Mouse (Mus musculus) stomach, embryonic 15.5 days (tissue): ENCODE results near the gene Erp44. TPM values are rescaled to one million over a fixed set of nuclear protein-coding genes. Genes with fewer than 3 reads are reported as not detected.
A peak's percentile ranks its signal among the peaks of the same experiment; 100 is the strongest.

Experiments
- ATAC-seq: fragments of 200-750 bp; cut with Nextera tagmentation; 2 replicates; pipeline ENCODE4 v1.8.0; 2017; ENCODE audit warnings: low read depth, moderate number of reproducible peaks, moderate TSS enrichment; ENCODE audit not compliant: insufficient read depth, low FRiP score
- H3K27ac ChIP-seq: fragments of 300-500 bp; sonication (generic); 2 replicates; pipeline ENCODE4 v1.5.1; 2015; ENCODE audit warnings: mild to moderate bottlenecking, inconsistent platforms
- H3K27me3 ChIP-seq: fragments of 300-500 bp; sonication (generic); replicated peaks from 2 replicates; pipeline ENCODE4 v1.6.1; 2015; ENCODE audit warnings: inconsistent platforms
- H3K36me3 ChIP-seq: fragments of 300-500 bp; sonication (generic); 2 replicates; pipeline ENCODE4 v1.6.1; 2015; ENCODE audit warnings: inconsistent platforms
- H3K4me1 ChIP-seq: fragments of 300-500 bp; sonication (generic); 2 replicates; pipeline ENCODE4 v1.6.1; 2015; ENCODE audit warnings: inconsistent platforms
- H3K4me2 ChIP-seq: fragments of 300-500 bp; sonication (generic); 2 replicates; pipeline ENCODE4 v1.6.1; 2015; ENCODE audit warnings: mild to moderate bottlenecking, inconsistent platforms
- H3K4me3 ChIP-seq: fragments of 300-500 bp; sonication (generic); replicated peaks from 2 replicates; pipeline ENCODE4 v1.5.1; 2015; ENCODE audit warnings: inconsistent platforms
- H3K9ac ChIP-seq: fragments of 300-500 bp; sonication (generic); 2 replicates; pipeline ENCODE4 v1.6.1; 2015; ENCODE audit warnings: inconsistent platforms
- H3K9me3 ChIP-seq: fragments of 300-500 bp; sonication (generic); 2 replicates; pipeline ENCODE4 v1.6.1; 2016; ENCODE audit warnings: inconsistent platforms
- WGBS: fragments of 180-500 bp; shearing (Covaris S2); methylation state at CpG from one replicate; pipeline ENCODE4 v1.1.7; 2015; 5-methylcytosine and 5-hydroxymethylcytosine counted together
- polyA plus RNA-seq: library from polyadenylated mRNA; unstranded; fragments of >200 nt; fragmentation: Nextera tagmentation; extraction: Ambion mirVana; gene quantifications from 2 replicates; pipeline ENCODE4 v1.2.1, GENCODE M21; 2015

The Erp44 gene
- polyA plus RNA-seq, 1 experiment from 2014 or later: 104 TPM

DNA sequence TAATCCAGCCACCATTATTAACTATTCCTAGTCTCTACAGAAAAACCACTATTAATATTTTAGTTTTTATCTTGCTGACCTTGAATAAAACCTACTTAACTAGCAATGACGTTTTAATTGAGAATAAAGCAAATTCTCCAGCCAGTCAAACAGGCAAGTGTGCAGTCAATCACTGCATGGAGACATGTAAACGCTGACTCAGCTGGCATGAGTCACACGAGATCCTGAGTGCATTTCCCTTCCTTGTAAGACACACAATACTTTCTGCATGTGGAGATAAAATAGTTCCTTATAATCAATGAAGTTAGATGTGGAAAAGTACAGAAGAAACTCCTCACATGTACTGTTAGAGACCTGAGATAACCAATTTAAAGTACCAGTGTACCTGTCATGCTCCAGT is 53.8 kb downstream of the Erp44 start:
- ATAC-seq: no peak
- WGBS: 20% methylated on average over 3 of the region's 3 CpGs
- no peak overlapping the region for H3K4me3 ChIP-seq
- no peaks in the 10 kb centered on the region for H3K4me1 ChIP-seq
- no peak overlapping the region for H3K4me2 ChIP-seq
- H3K9me3 ChIP-seq: no peaks in the 10 kb centered on the region
- H3K27ac ChIP-seq: 0 out of 2 replicates have a peak overlapping the region, but pooled peaks have one; percentile 21
- no peaks in the 10 kb centered on the region for H3K27me3 ChIP-seq
- no peaks in the 10 kb centered on the region for H3K36me3 ChIP-seq
- no peak overlapping the region for H3K9ac ChIP-seq

GRCm38 (mm10) chr4:48225173-48225572 is 54.2 kb downstream of the Erp44 start:
- Histone ChIP-seq H3K4me1 (no peaks in the 10 kb centered on the region), H3K4me2 (no peak overlapping the region), H3K4me3 (no peak overlapping the region), H3K27ac (no peak overlapping the region), H3K9ac (no peak overlapping the region), H3K27me3 (no peaks in the 10 kb centered on the region), H3K36me3 (no peaks in the 10 kb centered on the region), H3K9me3 (no peaks in the 10 kb centered on the region)
- WGBS: 31% methylated on average over 2 of the region's 2 CpGs
- peak; percentile 68; the same call in 1 of the 2 replicates for ATAC-seq

DNA sequence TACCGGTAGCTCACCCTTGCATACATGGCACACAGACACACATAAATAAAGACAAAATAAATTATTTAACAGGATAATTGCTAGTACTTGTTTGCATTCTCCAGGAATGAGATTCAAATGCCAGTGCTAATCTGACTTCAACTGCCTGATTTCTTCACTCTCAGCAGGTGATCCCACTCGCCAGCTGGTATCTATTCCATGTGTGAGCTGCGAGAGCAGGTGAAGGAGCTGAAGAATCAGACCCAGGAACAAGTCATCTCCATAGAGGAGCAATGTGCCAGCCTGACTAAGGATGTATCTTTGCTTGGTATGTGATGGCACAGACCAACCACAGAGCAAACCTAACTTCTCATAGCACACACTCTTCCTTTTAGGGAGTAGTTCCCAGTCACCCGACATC is 75.8 kb downstream of the Erp44 start:
- WGBS: 90% methylated on average over 4 of the region's 4 CpGs
- Histone ChIP-seq H3K36me3 (0 out of 2 replicates have a peak, but pooled peaks cover 3% of the 10 kb centered on the region), H3K27ac (no peak overlapping the region), H3K9me3 (no peaks in the 10 kb centered on the region), H3K9ac (no peak overlapping the region), H3K4me1 (no peaks in the 10 kb centered on the region), H3K4me3 (no peak overlapping the region), H3K27me3 (no peaks in the 10 kb centered on the region), H3K4me2 (no peak overlapping the region)
- no peak for ATAC-seq

DNA sequence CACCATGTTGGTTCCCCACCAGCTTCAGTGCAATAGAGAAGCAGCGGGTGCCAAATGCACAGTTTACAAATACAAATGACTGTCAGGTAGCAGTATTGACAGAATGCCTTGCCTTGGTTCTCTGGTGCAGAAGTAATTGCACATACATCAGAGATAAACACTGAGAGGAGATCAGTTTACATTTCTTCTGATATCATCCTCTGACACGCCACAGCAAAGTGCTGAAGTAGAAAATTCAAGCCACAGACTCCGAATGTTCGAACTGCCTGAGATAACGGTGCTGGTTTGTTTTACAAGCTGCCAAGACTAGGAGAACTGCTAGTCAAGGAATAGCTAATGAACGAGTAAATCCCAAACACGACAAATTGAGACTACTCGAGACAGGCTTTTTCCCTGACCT is 80.9 kb downstream of the Erp44 start:
- H3K4me1 ChIP-seq: no peaks in the 10 kb centered on the region
- no peak overlapping the region for H3K4me2 ChIP-seq
- WGBS: 64% methylated on average over 8 of the region's 8 CpGs
- no peak overlapping the region for H3K27ac ChIP-seq
- H3K9me3 ChIP-seq: no peaks in the 10 kb centered on the region
- ATAC-seq: no peak
- no peaks in the 10 kb centered on the region for H3K27me3 ChIP-seq
- no peaks in the 10 kb centered on the region for H3K36me3 ChIP-seq
- no peak overlapping the region for H3K4me3 ChIP-seq
- H3K9ac ChIP-seq: no peak overlapping the region

DNA sequence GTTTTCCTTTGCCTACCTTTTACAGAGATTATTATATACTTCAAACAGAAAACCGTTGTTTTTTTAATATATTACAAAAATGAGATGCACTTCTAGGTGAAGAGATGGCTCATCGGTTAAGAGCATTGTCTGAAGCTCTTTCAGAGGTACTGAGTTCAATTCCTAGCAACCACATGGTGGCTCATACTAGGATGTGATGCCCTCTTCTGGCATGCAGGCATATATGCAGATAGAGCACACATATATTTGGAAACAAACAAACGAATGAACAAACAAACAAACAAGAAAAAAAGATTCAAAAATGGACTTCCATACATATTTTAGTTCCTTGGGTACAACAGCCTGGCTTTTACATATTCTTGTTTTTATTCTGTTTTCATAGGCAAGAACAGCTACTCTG is 81.4 kb downstream of the Erp44 start:
- 78% methylated on average over 3 of the region's 3 CpGs for WGBS
- Histone ChIP-seq H3K9me3 (no peaks in the 10 kb centered on the region), H3K4me3 (no peak overlapping the region), H3K4me1 (no peaks in the 10 kb centered on the region), H3K9ac (no peak overlapping the region), H3K27ac (no peak overlapping the region), H3K27me3 (no peaks in the 10 kb centered on the region), H3K36me3 (no peaks in the 10 kb centered on the region), H3K4me2 (no peak overlapping the region)
- no peak for ATAC-seq

- no peaks in the 10 kb centered on the region for H3K9me3 ChIP-seq
- no peak for ATAC-seq
- WGBS: 89% methylated on average over 8 of the region's 8 CpGs
- 0 out of 2 replicates have a peak, but pooled peaks cover 4% of the 10 kb centered on the region for H3K36me3 ChIP-seq
- no peak overlapping the region for H3K27ac ChIP-seq
- H3K9ac ChIP-seq: no peak overlapping the region
- H3K27me3 ChIP-seq: no peaks in the 10 kb centered on the region
- no peaks in the 10 kb centered on the region for H3K4me1 ChIP-seq
- no peak overlapping the region for H3K4me2 ChIP-seq
- H3K4me3 ChIP-seq: no peak overlapping the region
These were observed 97.1 kb downstream of the Erp44 start for GRCm38 (mm10) chr4:48182115-48182806.

GRCm38 (mm10) chr4:48181366-48181765 is 98.0 kb downstream of the Erp44 start:
- H3K36me3 ChIP-seq: 0 out of 2 replicates have a peak, but pooled peaks cover 4% of the 10 kb centered on the region
- no peaks in the 10 kb centered on the region for H3K4me1 ChIP-seq
- H3K9ac ChIP-seq: no peak overlapping the region
- H3K27ac ChIP-seq: no peak overlapping the region
- H3K4me3 ChIP-seq: no peak overlapping the region
- no peak overlapping the region for H3K4me2 ChIP-seq
- H3K9me3 ChIP-seq: no peaks in the 10 kb centered on the region
- no peak for ATAC-seq
- WGBS: 75% methylated on average over 6 of the region's 6 CpGs
- H3K27me3 ChIP-seq: no peaks in the 10 kb centered on the region

- H3K27me3 ChIP-seq: no peaks in the 10 kb centered on the region
- 0 out of 2 replicates have a peak, but pooled peaks cover 4% of the 10 kb centered on the region for H3K36me3 ChIP-seq
- no peak overlapping the region for H3K27ac ChIP-seq
- 47% methylated on average over 2 of the region's 2 CpGs for WGBS
- H3K9me3 ChIP-seq: no peaks in the 10 kb centered on the region
- H3K9ac ChIP-seq: no peak overlapping the region
- no peaks in the 10 kb centered on the region for H3K4me1 ChIP-seq
- no peak overlapping the region for H3K4me2 ChIP-seq
- H3K4me3 ChIP-seq: no peak overlapping the region
- no peak for ATAC-seq
These were observed 98.4 kb downstream of the Erp44 start for GRCm38 (mm10) chr4:48180922-48181321.

DNA sequence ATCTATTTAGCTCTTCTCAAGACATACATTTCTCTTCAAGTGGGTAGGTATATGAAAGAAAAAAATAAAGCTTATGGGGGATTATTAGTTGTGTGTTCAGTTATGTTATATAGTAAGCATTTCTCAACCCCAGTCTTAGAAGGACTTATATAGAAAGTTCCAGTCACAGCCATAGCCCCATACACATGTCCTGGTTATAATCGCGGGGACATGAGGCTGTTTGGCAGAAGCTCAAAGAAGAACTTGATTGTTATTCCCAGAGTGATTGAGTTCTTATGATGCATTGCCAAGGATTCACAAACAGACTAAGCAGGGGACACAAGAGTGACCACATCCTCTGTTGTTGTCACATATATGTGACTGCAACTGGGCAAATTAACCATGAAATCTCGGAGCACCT is 103.7 kb downstream of the Erp44 start:
- H3K9me3 ChIP-seq: no peaks in the 10 kb centered on the region
- WGBS: 85% methylated on average over 3 of the region's 3 CpGs
- H3K27me3 ChIP-seq: no peaks in the 10 kb centered on the region
- H3K4me1 ChIP-seq: no peaks in the 10 kb centered on the region
- no peak overlapping the region for H3K4me3 ChIP-seq
- no peak overlapping the region for H3K4me2 ChIP-seq
- no peak for ATAC-seq
- H3K27ac ChIP-seq: no peak overlapping the region
- H3K36me3 ChIP-seq: no peaks in the 10 kb centered on the region
- H3K9ac ChIP-seq: no peak overlapping the region

DNA sequence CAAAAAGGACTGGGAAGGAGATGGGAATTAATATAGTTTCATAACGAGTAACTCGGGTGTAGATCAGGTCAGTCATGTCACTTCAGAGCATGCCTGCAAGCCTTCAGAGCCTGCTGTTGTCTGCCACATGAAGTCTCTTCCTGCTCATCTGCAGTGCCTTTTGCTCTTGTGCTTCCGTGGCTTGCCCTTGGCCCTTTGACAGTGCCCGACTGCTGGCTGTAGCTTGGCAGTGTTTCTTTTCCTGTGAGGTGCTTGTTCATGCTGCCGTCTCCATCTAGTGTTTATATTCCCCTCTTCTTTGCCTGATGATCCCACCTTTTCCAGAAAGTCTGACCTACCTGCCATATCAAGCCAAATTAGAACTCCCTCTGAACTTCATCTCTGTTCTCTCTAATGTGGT is 115.5 kb downstream of the Erp44 start:
- 79% methylated on average over 5 of the region's 5 CpGs for WGBS
- no peaks in the 10 kb centered on the region for H3K27me3 ChIP-seq
- ATAC-seq: no peak
- H3K9ac ChIP-seq: no peak overlapping the region
- H3K36me3 ChIP-seq: peaks cover 9% of the 10 kb centered on the region
- H3K4me1 ChIP-seq: no peaks in the 10 kb centered on the region
- H3K4me3 ChIP-seq: no peak overlapping the region
- H3K9me3 ChIP-seq: no peaks in the 10 kb centered on the region
- no peak overlapping the region for H3K27ac ChIP-seq
- H3K4me2 ChIP-seq: no peak overlapping the region

- H3K4me2 ChIP-seq: no peak overlapping the region
- H3K27me3 ChIP-seq: no peaks in the 10 kb centered on the region
- H3K27ac ChIP-seq: no peak overlapping the region
- ATAC-seq: no peak
- H3K36me3 ChIP-seq: no peaks in the 10 kb centered on the region
- WGBS: 77% methylated on average over 4 of the region's 4 CpGs
- H3K9ac ChIP-seq: no peak overlapping the region
- no peak overlapping the region for H3K4me3 ChIP-seq
- H3K9me3 ChIP-seq: no peaks in the 10 kb centered on the region
- no peaks in the 10 kb centered on the region for H3K4me1 ChIP-seq
These were observed 119.0 kb downstream of the Erp44 start for GRCm38 (mm10) chr4:48160386-48160785.

- Histone ChIP-seq H3K9ac (no peak overlapping the region), H3K9me3 (no peaks in the 10 kb centered on the region), H3K27ac (no peak overlapping the region), H3K27me3 (no peaks in the 10 kb centered on the region), H3K4me2 (no peak overlapping the region), H3K36me3 (no peaks in the 10 kb centered on the region), H3K4me1 (no peaks in the 10 kb centered on the region), H3K4me3 (no peak overlapping the region)
- ATAC-seq: peak; percentile 91
- WGBS: 77% methylated on average over 1 of the region's 1 CpGs
These were observed 123.5 kb downstream of the Erp44 start for GRCm38 (mm10) chr4:48155864-48156263.

- 0 out of 2 replicates have a peak, but pooled peaks cover 2% of the 10 kb centered on the region for H3K36me3 ChIP-seq
- no peak overlapping the region for H3K27ac ChIP-seq
- ATAC-seq: no peak
- H3K9me3 ChIP-seq: no peaks in the 10 kb centered on the region
- H3K4me3 ChIP-seq: no peak overlapping the region
- H3K4me2 ChIP-seq: no peak overlapping the region
- 89% methylated on average over 5 of the region's 5 CpGs for WGBS
- no peak overlapping the region for H3K9ac ChIP-seq
- no peaks in the 10 kb centered on the region for H3K4me1 ChIP-seq
- no peaks in the 10 kb centered on the region for H3K27me3 ChIP-seq
These were observed 126.1 kb downstream of the Erp44 start for GRCm38 (mm10) chr4:48153229-48153628.
